Mouse (Mus musculus) spleen, adult 12 weeks (tissue): Measurements from ENCODE around the gene Tjp2.
"Not testable (repeated sequence)": the region's sequence is repeated elsewhere in the genome, so short reads cannot be mapped to it uniquely, and the experiment has no call there.

ENCODE experiments used
- DNase-seq: peaks from one replicate; pipeline ENCODE4 v3.0.0; 2022; ENCODE audit warnings: low spot score

The Tjp2 gene

DNA sequence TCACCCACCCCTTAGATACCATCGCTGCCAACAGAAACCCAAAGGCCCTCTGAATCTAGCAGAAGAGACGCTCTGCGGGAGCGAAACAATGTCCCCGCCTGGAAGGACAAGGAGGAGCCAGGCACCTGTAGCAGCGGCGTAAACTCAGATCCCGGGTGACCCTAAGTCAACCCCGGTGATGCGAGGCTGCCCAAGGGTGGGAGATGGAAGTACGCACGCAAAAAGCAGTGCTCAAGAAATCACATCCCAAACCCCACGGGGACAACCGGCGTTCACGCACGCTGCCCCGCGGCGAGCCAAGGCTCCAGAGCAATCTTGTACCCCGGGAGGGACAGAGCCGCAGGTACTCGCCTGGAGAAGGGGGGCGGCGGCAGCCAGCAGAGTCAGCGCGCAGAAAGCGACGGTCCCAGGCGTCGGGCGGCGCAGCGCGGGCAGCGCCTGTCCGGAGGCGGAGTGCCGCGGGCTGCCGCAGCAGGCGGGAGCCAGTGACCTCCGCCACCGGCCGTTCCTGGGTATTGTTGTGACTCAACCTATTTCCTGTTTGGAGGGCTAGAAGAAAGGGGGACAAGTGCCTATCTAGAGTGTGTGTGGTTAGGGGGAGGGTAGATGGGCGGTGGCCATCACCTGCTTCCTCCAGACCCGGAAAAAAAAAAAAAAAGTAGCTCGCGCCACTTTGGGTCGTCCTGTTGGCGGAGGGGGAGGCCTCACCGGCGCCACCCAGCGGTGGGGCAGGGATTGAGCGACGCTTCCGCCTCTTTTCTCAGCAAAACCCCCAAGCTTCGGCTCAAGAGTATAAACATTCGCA lies at the start of gene Tjp2:
TSS of gene Tjp2 (minus strand) at position 531 of the 805 bp plus-strand sequence.
- peak; percentile 21 for DNase-seq

DNA sequence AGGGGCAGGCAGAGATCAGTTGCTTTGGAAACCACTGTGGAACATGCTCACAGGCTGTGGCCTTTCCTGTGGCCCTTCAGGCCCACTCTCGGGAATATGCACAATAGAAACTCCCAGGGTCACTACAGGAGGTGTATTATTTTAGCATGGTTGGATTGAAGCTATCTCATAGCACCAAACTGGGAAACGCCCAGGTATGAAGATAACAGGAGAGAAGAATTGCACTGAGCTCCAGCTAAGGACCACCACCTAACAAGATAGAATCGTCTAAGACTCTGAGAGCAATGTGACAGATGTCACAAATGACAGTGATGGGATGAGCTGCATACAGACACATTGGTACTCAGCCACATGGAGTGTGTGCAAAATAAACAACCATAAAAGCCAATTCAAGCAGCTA lies 49.5 kb upstream of the Tjp2 start:
- no peak for DNase-seq

DNA sequence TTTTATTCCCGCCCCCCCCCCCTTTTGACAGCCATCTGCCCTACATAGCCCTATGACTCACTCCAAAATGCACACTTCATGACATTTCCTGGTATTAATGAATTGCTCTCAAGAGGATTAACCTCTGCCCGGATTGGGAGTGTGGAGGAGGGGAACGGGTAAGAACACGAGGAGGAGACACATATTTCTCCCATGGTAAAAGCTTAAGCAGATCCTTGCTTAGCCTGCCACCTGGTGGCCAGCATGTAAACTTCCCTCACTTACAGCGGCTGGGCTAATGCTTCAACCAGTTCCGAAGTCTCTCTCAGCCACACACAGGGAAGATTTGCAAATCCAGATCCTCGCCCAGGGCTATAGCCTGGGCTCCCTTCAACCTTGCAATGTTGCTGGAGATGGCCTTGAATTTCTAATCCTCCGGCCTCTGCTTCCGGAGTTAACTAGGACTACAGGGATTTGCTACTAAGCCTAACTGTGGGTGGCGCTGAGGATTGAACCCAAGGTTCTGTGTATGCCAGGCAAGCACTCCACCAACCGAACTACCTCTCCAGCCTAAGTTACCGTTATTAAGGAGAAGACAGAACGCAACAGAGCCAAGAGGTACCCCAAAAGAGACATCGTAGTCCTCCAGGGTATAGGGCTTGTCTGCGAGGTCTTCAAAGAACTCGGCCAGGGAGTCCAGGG lies 47.1 kb upstream of the Tjp2 start:
- DNase-seq: peak; percentile 56

DNA sequence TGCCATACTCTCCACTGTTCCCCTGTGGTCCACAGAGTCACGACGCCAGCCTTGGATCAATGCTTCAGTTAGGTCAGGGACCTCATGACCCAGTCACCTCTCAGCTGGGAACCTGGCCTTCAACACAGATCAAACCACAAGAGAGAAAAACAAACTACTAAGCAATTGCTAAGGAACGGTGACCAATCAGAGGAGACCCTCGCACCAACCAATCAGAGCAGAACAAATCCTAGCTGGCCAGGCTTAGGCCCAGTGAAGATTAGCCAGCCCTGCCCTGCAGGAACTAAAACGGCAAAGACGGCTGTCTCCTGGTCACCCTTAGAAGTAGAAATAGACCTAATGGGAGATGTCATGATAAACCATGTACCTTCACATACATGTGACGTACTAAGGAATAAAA lies 46.5 kb upstream of the Tjp2 start:
- no peak for DNase-seq

DNA sequence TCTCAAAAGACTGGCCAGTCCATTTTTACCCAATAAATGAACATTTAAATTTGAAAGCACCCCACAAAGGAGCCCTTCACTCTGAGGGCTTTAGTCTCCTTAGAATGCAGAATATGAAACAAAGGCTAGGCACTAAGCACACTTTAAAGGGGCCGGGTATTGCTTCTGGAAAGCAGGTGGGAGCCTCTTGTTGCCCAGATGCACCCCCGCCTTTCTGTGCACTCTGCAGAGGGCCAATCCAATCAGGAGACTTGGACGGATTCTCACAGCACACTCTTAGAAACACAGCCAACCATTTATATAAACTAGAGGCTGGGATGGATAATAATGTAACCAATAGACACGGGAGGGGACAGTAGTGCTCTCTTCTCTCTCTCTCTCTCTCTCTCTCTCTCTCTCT lies 43.7 kb upstream of the Tjp2 start:
- DNase-seq: no peak

DNA sequence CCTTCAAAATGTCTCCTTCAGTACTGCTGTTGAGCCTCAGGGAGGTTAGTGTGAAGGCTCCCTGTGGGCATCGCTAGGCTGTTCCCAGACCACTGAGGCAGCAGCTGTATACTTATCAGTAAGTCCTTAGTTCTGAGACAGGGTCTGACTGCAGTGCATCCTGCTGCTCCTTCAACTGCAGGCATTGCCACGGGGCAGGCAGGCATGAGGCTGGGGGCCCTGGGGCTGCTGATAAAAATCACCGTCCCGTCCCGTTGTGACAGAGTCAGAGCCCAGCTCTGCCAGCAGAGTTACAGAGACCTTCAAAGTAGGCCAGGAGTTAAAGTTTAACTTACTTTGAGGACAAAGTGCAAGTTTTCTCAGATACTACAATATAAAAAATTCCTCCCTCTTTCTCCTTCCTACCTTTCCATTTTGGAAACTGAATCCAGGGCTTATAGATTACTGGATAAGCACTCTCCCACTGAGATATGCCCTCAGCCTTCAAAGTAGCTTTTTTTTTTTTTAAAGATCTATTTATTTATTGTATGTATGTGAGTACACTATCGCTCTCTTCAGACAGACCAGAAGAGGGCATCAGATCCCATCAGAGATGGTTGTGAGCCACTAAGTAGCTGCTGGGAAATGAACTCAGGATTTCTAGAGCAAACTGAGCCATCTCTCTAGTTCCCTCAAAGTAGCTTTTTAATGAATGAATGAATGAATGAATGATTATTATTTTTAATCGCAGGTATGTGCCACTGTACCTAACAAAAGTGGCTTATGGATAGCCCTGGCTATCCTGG lies 41.4 kb upstream of the Tjp2 start:
- DNase-seq: no peak

DNA sequence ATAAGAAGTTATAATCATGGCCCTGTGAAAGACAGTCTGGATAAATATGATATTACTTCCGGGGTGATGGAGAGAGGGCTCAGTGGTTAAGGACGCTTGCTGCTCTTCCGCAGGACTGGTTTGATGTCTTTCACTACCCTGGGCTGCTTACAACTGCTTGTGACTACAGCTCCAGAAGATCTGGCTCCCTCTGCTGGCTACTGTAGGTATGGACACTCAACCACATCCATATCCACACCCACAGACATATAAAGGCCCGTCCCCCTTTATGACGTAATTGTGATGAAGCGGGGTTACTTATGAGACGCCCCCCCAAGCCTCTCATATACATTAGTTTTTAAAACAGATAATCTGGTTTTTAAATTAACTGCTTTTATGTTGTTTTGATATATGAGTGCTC lies 40.2 kb upstream of the Tjp2 start:
- peak; percentile 61 for DNase-seq

DNA sequence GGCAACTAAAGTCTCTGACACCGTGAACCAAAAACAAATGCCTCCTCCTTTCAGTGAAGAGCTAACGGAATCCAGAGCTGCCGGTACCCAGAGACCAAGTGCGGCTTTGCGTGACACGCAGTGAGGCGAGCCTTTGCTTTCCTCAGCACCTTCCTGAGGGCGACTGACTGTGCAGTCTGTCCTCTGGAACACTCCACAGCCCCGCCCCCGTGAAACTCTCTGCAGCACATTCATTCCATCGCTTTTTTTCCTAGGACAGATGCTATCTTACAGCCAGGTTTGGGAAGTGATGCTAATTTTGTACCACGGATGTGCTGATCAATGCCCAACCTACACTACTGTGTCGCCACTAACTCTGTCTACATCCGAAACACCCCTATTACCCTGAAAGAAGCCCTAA lies 37.9 kb upstream of the Tjp2 start:
- no peak for DNase-seq

DNA sequence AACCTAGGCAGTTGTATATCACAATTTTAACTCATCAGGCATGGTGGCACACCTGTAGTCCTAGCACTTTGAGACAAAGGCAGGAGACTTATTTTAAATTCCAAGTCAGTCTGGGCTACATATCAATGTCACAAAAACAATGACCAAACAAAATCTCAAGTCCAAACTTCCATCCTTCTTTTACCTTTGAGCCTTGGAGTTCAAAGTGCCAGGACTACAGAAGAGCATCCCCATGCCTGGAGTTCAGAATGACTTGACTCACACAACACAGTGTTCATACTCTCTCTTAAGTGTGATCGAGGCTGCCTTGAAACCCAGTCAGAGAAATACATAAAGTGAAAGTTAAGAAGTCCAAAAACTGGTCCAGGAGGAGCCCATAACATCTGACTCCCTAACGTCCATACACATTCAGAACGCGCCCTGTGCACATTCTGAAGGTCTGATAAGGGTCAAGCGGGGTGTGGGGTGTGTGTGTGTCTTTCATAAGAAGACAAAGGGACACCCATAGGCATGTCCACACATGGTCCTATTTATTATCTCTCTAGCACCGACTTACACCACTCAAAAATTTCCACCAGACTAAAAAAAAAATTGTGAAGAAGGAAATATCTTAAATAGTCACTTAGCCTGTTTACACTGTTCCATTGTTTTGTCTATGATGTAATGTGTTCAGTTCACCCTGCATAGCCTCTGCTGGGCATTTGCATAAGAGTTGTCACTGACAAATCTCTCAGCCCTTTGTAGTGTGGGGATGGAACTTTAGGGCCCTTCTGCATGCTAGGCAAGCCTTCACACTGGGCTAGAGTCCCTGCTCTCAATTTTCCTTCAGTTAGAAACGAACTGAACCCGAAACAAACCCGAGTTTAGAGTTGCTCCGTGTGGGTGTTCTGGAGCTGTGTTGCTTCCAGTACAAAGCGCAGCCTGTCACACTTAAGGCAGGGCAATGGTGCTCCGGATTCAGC lies 34.8 kb upstream of the Tjp2 start:
- DNase-seq: no peak

DNA sequence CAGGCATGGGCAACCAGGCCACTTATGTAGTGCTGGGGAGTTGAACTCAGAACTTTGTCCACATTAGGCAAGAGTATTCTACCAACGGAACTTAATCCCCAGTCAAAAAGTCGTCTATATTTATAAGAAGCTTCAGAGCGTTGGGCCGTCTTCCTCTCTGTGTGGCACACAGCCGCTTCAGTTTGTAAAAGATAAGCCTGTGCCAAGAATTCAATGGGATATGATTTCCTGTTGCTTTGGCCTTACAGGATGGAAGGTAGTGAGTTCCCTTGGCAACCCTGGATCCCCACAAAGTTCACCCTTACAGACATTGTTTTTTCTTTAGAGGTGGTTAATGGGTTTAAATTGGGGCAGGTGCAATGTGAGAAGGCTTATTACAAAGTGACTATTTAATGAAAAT lies 33.5 kb upstream of the Tjp2 start:
- DNase-seq: no peak

DNA sequence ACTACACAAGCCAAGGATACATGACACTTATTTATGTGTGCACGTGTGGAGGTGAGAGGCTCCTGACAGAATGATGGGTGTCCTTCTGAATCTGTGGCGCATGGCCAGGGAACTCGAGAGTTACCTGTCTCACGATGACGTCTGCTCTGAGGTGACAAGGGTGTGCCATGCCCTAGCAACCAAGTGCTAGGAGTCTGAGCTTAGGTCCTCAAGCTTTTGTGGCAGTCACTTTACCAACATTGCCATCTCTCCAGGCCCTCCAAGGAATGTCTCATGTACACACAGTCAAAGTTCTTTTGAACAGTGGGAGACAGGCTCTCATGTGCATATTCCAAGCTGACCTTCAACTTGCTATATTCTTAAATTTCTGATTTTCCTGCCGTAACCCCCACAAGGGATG lies 33.1 kb upstream of the Tjp2 start:
- DNase-seq: no peak

DNA sequence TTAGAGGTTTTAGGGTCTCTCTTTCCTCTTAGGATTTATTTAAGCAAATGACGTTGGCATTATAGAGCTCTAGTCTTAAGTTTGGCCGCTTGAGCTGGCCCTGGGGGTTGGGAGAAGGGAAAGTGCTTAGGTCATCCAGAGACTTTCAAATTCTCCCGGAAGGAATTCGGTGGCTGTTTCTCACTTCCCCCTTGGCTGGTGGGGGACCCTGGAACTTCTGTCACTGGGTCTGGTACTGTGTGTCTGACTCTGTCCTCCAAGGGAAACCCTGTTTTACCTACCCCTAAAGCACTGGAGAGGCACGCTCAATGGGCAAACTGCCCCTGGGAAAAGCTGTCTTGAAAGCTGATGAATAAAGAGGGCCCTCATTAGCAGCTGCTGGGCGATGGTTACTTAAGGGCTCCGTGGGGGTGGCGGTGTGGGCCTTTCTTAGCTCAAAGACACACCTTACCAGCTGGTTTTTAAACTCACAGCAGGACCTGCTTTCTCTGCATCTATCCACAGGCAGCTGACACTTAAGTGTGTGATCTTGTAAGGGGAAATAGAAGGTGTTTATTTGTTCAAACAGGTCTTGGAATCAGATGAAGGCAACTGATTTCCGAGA lies 28.9 kb upstream of the Tjp2 start:
- DNase-seq: no peak

DNA sequence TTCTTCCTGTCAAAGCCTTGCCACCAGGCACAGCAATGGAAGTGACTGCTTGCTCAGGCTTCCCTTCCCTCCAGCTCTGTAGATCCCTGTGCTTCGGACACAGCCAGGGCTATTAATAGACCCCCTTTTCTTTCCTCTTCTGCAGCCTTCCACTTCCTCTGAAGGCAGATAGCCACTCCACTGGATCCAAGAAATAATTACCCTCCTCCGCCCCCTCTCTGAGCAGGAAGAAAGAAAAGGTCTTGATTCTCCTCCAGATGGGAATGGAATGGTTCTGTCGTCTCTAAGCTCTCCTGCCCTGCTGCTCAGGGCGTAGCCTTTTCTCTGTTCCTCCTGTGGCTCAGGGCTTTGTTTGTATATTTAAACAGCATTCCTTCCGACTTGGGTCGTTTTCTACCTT lies 27.0 kb upstream of the Tjp2 start:
- no peak for DNase-seq

DNA sequence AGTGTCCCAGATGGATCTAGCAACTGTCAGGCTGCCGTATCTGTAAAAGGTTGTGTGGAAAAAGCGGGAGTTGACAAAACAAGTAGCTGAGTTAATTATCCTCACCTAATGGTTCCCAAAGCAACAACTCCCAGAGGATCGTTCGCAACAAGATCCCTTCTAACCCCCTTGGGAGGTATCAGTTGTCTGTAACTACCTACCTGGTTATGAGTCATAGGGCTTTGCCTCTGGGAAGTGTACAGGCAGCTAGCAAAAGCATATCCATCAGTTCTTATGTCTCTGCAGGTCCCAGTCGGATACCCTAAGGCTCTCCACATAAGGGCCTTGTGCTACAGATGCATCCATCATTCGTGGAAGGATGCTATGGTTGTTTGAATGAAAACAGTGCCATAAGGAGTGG lies 18.5 kb upstream of the Tjp2 start:
- DNase-seq: no peak

DNA sequence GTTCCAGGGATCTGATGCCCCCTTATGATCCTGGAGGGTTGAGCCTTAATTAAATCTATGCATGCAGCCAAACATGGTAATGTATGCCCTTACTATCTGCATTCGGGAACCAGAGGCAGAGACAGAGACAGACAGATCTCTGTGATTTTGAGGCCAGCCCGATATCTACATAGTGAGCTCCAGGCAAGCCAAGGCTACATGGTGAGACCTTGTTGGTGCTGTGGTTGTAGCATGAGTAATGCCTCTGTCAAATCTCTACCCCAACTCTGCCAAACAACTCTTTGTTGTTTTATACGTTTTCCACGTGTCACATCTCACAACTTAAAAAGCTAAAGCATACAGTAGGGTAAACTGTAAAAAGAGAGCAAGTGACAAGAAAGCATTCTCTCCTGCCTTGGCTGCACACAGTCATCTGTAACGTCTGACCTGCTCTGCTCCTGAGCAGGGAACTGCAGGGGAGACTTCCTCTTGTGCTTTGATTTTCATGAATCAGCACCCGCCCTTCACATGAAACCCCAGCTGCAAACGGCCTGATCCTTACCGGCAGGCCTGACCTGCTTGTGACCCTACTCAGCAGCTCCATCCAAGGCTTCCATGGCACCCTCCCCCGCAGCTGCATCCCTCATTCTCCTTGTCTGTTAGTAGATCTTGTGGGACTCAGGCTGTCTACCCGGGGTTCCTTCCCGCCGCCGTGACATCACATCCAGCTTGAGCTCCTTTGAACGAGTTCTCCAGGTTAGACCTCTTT lies 17.1 kb upstream of the Tjp2 start:
- DNase-seq: no peak

DNA sequence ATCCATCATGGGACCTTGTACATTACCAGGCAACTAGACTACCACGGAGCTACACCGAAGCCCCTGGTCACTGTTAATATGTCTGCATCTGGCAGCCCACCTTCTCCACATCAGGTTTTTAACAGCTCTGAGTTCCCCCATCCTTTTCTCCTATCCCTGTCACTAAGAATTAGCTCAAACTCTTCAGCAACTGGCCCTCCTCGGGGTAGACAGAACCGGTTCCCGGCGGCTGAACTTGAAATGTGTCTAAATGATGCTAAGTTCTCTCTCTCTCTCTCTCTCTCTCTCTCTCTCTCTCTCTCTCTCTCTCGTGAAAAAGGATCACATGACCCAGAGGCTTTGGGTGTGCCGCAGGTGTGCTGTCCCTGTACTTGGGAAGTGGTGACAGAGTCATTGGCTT lies 16.4 kb upstream of the Tjp2 start:
- no peak for DNase-seq

DNA sequence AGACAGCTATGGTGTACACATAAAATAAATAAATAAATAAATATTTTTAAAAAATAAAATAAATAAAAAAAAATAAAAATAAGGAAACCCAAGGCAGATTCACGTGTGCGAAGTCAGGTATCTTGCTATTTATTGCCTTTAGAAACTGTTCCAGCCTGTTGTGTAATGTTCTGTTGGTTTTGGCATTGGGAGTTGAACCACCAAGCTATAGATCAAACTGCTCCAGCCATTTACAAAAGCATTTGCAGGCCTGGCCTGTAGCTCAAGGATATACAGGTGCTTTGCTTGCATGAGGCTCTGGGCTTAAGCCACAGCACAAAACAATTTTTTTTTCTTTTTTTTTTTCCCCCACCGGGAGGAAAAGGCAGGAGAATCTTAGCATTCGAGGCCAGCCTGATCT lies 13.2 kb upstream of the Tjp2 start:
- no peak for DNase-seq

DNA sequence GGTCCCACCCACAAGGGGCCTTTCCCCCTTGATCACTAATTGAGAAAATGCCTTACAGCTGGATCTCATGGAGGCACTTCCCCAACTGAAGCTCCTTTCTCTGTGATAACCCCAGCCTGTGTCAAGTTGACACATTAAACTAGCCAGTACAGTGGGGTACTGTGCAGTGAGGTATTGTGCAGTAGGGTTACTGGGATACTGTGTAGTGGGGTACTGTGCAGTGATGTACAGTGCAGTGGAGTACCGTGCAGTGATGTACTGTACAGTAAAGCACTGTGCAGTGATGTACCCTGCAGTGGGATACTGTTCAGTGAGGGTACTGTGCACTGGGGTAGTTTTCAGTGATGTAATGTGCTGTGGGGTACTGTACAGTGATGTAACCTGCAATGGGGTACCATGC lies 7.5 kb upstream of the Tjp2 start:
- not testable (repeated sequence) for DNase-seq

DNA sequence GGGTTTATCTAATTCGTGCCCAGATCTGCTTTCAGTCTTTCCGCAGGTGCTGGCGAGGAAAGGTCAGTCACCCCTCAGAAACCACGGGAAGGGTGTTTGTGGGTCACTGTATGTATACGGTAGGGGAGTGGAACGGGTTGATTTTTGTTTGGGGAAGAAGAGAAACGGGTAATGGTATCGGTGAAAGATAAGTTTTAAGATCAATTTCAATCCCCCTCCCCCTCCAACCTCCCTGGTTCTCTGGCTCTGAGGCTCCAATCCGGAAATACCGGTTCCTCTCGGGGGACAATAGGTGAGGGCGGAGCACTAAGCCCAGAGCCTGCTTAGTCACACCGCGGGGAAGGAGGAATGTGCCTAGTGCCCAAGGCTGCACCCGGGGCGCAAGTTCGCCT lies 471 bp upstream of the Tjp2 start:
- no peak for DNase-seq

DNA sequence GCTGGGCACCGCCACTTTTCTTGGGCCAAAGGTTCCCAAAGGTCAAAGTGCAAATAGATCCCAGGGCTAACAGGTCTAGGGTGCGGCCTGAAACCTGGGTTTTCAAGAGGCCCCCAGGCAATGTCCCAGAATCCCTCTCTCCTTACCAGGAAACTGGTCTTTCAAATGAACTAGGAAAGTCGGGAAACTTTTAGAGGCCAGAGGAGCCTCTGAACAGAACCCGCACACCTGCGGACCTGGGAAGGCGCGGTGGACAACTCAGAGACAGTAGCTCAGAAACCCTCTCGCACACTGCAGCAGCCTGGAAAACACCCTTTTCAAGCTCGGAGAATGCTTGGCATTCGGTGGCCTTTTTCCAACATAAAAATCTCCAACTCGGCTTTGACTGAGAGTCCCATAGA lies 979 bp downstream of the Tjp2 start:
- DNase-seq: no peak

DNA sequence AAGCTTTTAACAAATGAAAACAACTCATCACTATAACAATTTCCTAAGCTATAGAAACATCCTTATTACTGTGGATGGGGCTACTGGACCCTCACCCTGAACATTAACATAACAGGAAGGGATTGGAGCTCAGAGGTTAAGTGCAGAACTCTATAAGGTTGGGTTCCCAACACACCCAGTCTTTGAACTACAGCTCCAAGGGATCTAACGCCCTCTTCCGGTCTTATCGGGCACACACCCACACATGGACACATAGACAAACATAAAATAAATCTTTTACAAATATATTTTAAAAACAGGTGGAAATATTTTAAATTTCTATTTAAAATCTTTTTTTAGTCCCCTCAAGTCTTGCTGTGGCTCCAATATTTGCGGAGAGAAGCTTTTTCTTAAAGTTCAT lies 3.4 kb downstream of the Tjp2 start:
- no peak for DNase-seq
